Mouse (Mus musculus) hindbrain, embryonic 11.5 days (tissue): ENCODE results near the gene Ccdc170. TPM values are rescaled to one million over a fixed set of nuclear protein-coding genes. Genes with fewer than 3 reads are reported as not detected.
A peak's percentile ranks its signal among the peaks of the same experiment; 100 is the strongest.

ENCODE experiments used
- ATAC-seq: fragments of 200-750 bp; cut with Nextera tagmentation; 2 replicates; pipeline ENCODE4 v1.8.0; 2017; ENCODE audit warnings: mild to moderate bottlenecking, moderate TSS enrichment, moderate library complexity; ENCODE audit not compliant: low FRiP score
- DNase-seq: peaks from one replicate; pipeline ENCODE4 v3.0.0-alpha.2; 2015; ENCODE audit warnings: low spot score
- H3K27ac ChIP-seq: fragments of 300-500 bp; sonication (generic); 2 replicates; pipeline ENCODE4 v1.5.1; 2014; ENCODE audit warnings: mild to moderate bottlenecking, low read depth, low read length
- H3K27me3 ChIP-seq: fragments of 300-500 bp; sonication (generic); 2 replicates; pipeline ENCODE4 v1.6.1; 2014; ENCODE audit warnings: mild to moderate bottlenecking, low read length, moderate library complexity, mixed read lengths; ENCODE audit not compliant: control insufficient read depth, insufficient read depth
- H3K36me3 ChIP-seq: fragments of 300-500 bp; sonication (generic); 2 replicates; pipeline ENCODE4 v1.6.1; 2014; ENCODE audit warnings: mild to moderate bottlenecking, low read length, moderate library complexity, mixed read lengths; ENCODE audit not compliant: control insufficient read depth, insufficient read depth
- H3K4me1 ChIP-seq: fragments of 300-500 bp; sonication (generic); replicated peaks from 2 replicates; pipeline ENCODE4 v1.6.1; 2014; ENCODE audit warnings: low read length, mixed read lengths; ENCODE audit not compliant: control insufficient read depth, insufficient read depth
- H3K4me2 ChIP-seq: fragments of 300-500 bp; sonication (generic); replicated peaks from 2 replicates; pipeline ENCODE4 v1.6.1; 2014; ENCODE audit warnings: mild to moderate bottlenecking, low read depth, low read length
- H3K4me3 ChIP-seq: fragments of 300-500 bp; sonication (generic); 2 replicates; pipeline ENCODE4 v1.5.1; 2014; ENCODE audit warnings: low read depth, low read length
- H3K9ac ChIP-seq: fragments of 300-500 bp; sonication (generic); 2 replicates; pipeline ENCODE4 v1.6.1; 2014; ENCODE audit warnings: low read depth, low read length
- H3K9me3 ChIP-seq: fragments of 300-500 bp; sonication (generic); 2 replicates; pipeline ENCODE4 v1.6.1; 2016; ENCODE audit warnings: low read length; ENCODE audit not compliant: control insufficient read depth
- WGBS: fragments of 180-500 bp; shearing (Covaris S2); extraction: QIAGEN DNeasy Blood & Tissue Kit; methylation state at CpG from one replicate; pipeline ENCODE4 v1.1.7; 2014; 5-methylcytosine and 5-hydroxymethylcytosine counted together
- polyA plus RNA-seq: library from polyadenylated mRNA; unstranded; fragments of >200 nt; fragmentation: Nextera tagmentation; extraction: Ambion mirVana; gene quantifications from 2 replicates; pipeline ENCODE4 v1.2.1, GENCODE M21; 2014

Gene Ccdc170
- polyA plus RNA-seq, 1 experiment from 2014 or later, result 0.40 TPM

- H3K4me2 ChIP-seq, result no peak overlapping the region
- no peaks in the 10 kb centered on the region for H3K9me3 ChIP-seq
- no peaks in the 10 kb centered on the region for H3K36me3 ChIP-seq
- WGBS, result 11% methylated on average over 4 of the region's 4 CpGs
- ATAC-seq, result no peak
- H3K27ac ChIP-seq, result no peak overlapping the region
- no peak for DNase-seq
- H3K4me3 ChIP-seq, result no peak overlapping the region
- H3K4me1 ChIP-seq, result no peaks in the 10 kb centered on the region
- H3K9ac ChIP-seq, result no peak overlapping the region
- no peaks in the 10 kb centered on the region for H3K27me3 ChIP-seq
Measured at GRCm38 (mm10) chr10:4492909-4493308, 10.6 kb downstream of the Ccdc170 start.

GRCm38 (mm10) chr10:4503251-4503650, 20.9 kb downstream of the Ccdc170 start:
- no peaks in the 10 kb centered on the region for H3K4me1 ChIP-seq
- 96% methylated on average over 8 of the region's 8 CpGs for WGBS
- ATAC-seq, result no peak

GRCm38 (mm10) chr10:4512725-4513124, 30.4 kb downstream of the Ccdc170 start:
- ATAC-seq, result no peak
- 87% methylated on average over 9 of the region's 9 CpGs for WGBS
- Histone ChIP-seq H3K9ac (no peak overlapping the region), H3K9me3 (no peaks in the 10 kb centered on the region), H3K27ac (no peak overlapping the region), H3K4me2 (no peak overlapping the region), H3K36me3 (no peaks in the 10 kb centered on the region), H3K4me1 (no peaks in the 10 kb centered on the region), H3K4me3 (no peak overlapping the region), H3K27me3 (no peaks in the 10 kb centered on the region)
- no peak for DNase-seq

More at GRCm38 (mm10) chr10:4503251-4503650, 20.9 kb downstream of the Ccdc170 start:
- no peak for DNase-seq
- Histone ChIP-seq H3K36me3 (no peaks in the 10 kb centered on the region), H3K9ac (no peak overlapping the region), H3K4me2 (no peak overlapping the region), H3K27ac (no peak overlapping the region), H3K9me3 (no peaks in the 10 kb centered on the region), H3K4me3 (no peak overlapping the region), H3K27me3 (no peaks in the 10 kb centered on the region)

GRCm38 (mm10) chr10:4517614-4518013, 35.3 kb downstream of the Ccdc170 start:
- Histone ChIP-seq H3K4me3 (no peak overlapping the region), H3K27ac (no peak overlapping the region), H3K36me3 (no peaks in the 10 kb centered on the region), H3K4me2 (no peak overlapping the region), H3K4me1 (no peaks in the 10 kb centered on the region), H3K9ac (no peak overlapping the region), H3K9me3 (no peaks in the 10 kb centered on the region), H3K27me3 (no peaks in the 10 kb centered on the region)
- no peak for ATAC-seq
- DNase-seq, result no peak
- WGBS, result 87% methylated on average over 2 of the region's 2 CpGs

GRCm38 (mm10) chr10:4519645-4520044, 37.3 kb downstream of the Ccdc170 start:
- 85% methylated on average over 3 of the region's 3 CpGs for WGBS
- DNase-seq (no peak), ATAC-seq (no peak)
- Histone ChIP-seq H3K9ac (no peak overlapping the region), H3K36me3 (no peaks in the 10 kb centered on the region), H3K27ac (no peak overlapping the region), H3K9me3 (no peaks in the 10 kb centered on the region), H3K4me3 (no peak overlapping the region), H3K4me1 (no peaks in the 10 kb centered on the region), H3K4me2 (no peak overlapping the region), H3K27me3 (no peaks in the 10 kb centered on the region)

- no peak overlapping the region for H3K4me2 ChIP-seq
- no peak overlapping the region for H3K4me3 ChIP-seq
- no peak overlapping the region for H3K27ac ChIP-seq
- no peaks in the 10 kb centered on the region for H3K36me3 ChIP-seq
- ATAC-seq (no peak), DNase-seq (no peak)
- H3K9me3 ChIP-seq, result no peaks in the 10 kb centered on the region
- H3K27me3 ChIP-seq, result no peaks in the 10 kb centered on the region
- 52% methylated on average over 6 of the region's 6 CpGs for WGBS
- H3K4me1 ChIP-seq, result no peaks in the 10 kb centered on the region
- H3K9ac ChIP-seq, result no peak overlapping the region
Measured at GRCm38 (mm10) chr10:4520394-4521102, 38.2 kb downstream of the Ccdc170 start.

- DNase-seq, result no peak
- Histone ChIP-seq H3K27me3 (no peaks in the 10 kb centered on the region), H3K36me3 (no peaks in the 10 kb centered on the region), H3K27ac (no peak overlapping the region), H3K4me1 (no peaks in the 10 kb centered on the region), H3K9me3 (no peaks in the 10 kb centered on the region), H3K9ac (no peak overlapping the region), H3K4me3 (no peak overlapping the region), H3K4me2 (no peak overlapping the region)
- WGBS, result 97% methylated on average over 3 of the region's 3 CpGs
- ATAC-seq, result no peak
Measured at GRCm38 (mm10) chr10:4522116-4522515, 39.8 kb downstream of the Ccdc170 start.

GRCm38 (mm10) chr10:4523078-4523477, 40.8 kb downstream of the Ccdc170 start:
- no peaks in the 10 kb centered on the region for H3K27me3 ChIP-seq

GRCm38 (mm10) chr10:4528043-4528442, 45.7 kb downstream of the Ccdc170 start:
- no peak overlapping the region for H3K27ac ChIP-seq
- DNase-seq (peak; percentile 37), ATAC-seq (peak; percentile 70)
- WGBS, result 32% methylated on average over 7 of the region's 7 CpGs
- H3K4me1 ChIP-seq, result no peaks in the 10 kb centered on the region
- no peaks in the 10 kb centered on the region for H3K36me3 ChIP-seq
- H3K9me3 ChIP-seq, result no peaks in the 10 kb centered on the region
- no peaks in the 10 kb centered on the region for H3K27me3 ChIP-seq
- no peak overlapping the region for H3K4me2 ChIP-seq
- no peak overlapping the region for H3K9ac ChIP-seq
- no peak overlapping the region for H3K4me3 ChIP-seq

More at GRCm38 (mm10) chr10:4523078-4523477, 40.8 kb downstream of the Ccdc170 start:
- DNase-seq, result no peak
- H3K9ac ChIP-seq, result no peak overlapping the region
- ATAC-seq, result peak; percentile 36; the same call in 1 of the 2 replicates
- WGBS, result 45% methylated on average over 4 of the region's 4 CpGs
- H3K9me3 ChIP-seq, result no peaks in the 10 kb centered on the region
- no peak overlapping the region for H3K4me3 ChIP-seq
- H3K36me3 ChIP-seq, result no peaks in the 10 kb centered on the region
- H3K4me2 ChIP-seq, result no peak overlapping the region
- H3K27ac ChIP-seq, result no peak overlapping the region
- H3K4me1 ChIP-seq, result no peaks in the 10 kb centered on the region
